Mouse (Mus musculus) embryonic facial prominence, embryonic 11.5 days (tissue): ENCODE data around the gene Tmem167b. TPM values are rescaled to one million over a fixed set of nuclear protein-coding genes. Genes with fewer than 3 reads are reported as not detected.

Experiments used
- ATAC-seq: fragments of 200-750 bp; cut with Nextera tagmentation; replicated peaks from 2 replicates; pipeline ENCODE4 v1.8.0; 2017; ENCODE audit warnings: low read depth; ENCODE audit not compliant: insufficient number of reproducible peaks, low FRiP score, low TSS enrichment
- DNase-seq: peaks from one replicate; pipeline ENCODE4 v3.0.0-alpha.2; 2015; ENCODE audit warnings: low spot score
- H3K27ac ChIP-seq: fragments of 300-500 bp; sonication (generic); replicated peaks from 2 replicates; pipeline ENCODE4 v1.5.1; 2014; ENCODE audit warnings: mild to moderate bottlenecking, low read depth, low read length, control low read depth
- H3K27me3 ChIP-seq: fragments of 300-500 bp; sonication (generic); 2 replicates; pipeline ENCODE4 v1.6.1; 2014; ENCODE audit warnings: mild to moderate bottlenecking, low read length, moderate library complexity, mixed read lengths; ENCODE audit not compliant: control insufficient read depth, insufficient read depth
- H3K36me3 ChIP-seq: fragments of 300-500 bp; sonication (generic); replicated peaks from 2 replicates; pipeline ENCODE4 v1.6.1; 2014; ENCODE audit warnings: low read depth, mild to moderate bottlenecking, low read length, moderate library complexity, mixed read lengths; ENCODE audit not compliant: control insufficient read depth, insufficient read depth
- H3K4me1 ChIP-seq: fragments of 300-500 bp; sonication (generic); 2 replicates; pipeline ENCODE4 v1.6.1; 2014; ENCODE audit warnings: low read length, mixed read lengths; ENCODE audit not compliant: control insufficient read depth, insufficient read depth
- H3K4me2 ChIP-seq: fragments of 300-500 bp; sonication (generic); 2 replicates; pipeline ENCODE4 v1.6.1; 2014; ENCODE audit warnings: low read depth, mild to moderate bottlenecking, control low read depth, low read length, moderate library complexity
- H3K4me3 ChIP-seq: fragments of 300-500 bp; sonication (generic); 2 replicates; pipeline ENCODE4 v1.5.1; 2014; ENCODE audit warnings: low read depth, low read length, control low read depth
- H3K9ac ChIP-seq: fragments of 300-500 bp; sonication (generic); replicated peaks from 2 replicates; pipeline ENCODE4 v1.6.1; 2014; ENCODE audit warnings: mild to moderate bottlenecking, control low read depth, low read length
- H3K9me3 ChIP-seq: fragments of 300-500 bp; sonication (generic); replicated peaks from 2 replicates; pipeline ENCODE4 v1.6.1; 2016; ENCODE audit warnings: mild to moderate bottlenecking, low read length, inconsistent platforms, mixed read lengths; ENCODE audit not compliant: control insufficient read depth
- WGBS: fragments of 180-500 bp; shearing (Covaris S2); extraction: QIAGEN DNeasy Blood & Tissue Kit; methylation state at CpG from one replicate; pipeline ENCODE4 v1.1.7; 2014; 5-methylcytosine and 5-hydroxymethylcytosine counted together
- microRNA-seq: library from miRNA; unstranded; fragments of <30 nt; microRNA quantifications from one replicate; pipeline ENCODE4, GENCODE M21; 2016; ENCODE audit warnings: borderline number of aligned reads
- polyA plus RNA-seq: library from polyadenylated mRNA; unstranded; fragments of >200 nt; fragmentation: Nextera tagmentation; extraction: Ambion mirVana; gene quantifications from 2 replicates; pipeline ENCODE4 v1.2.1, GENCODE M21; 2014

Tmem167b gene
- polyA plus RNA-seq, 1 experiment from 2014 or later, result 48.2 TPM

GRCm38 (mm10) chr3:108508745-108509474 is 53.4 kb downstream of the Tmem167b start:
- 71% methylated on average over 4 of the region's 4 CpGs for WGBS
- Histone ChIP-seq H3K4me1 (no peaks in the 10 kb centered on the region), H3K27ac (no peak overlapping the region), H3K36me3 (no peaks in the 10 kb centered on the region), H3K9me3 (no peaks in the 10 kb centered on the region), H3K27me3 (no peaks in the 10 kb centered on the region), H3K9ac (no peak overlapping the region), H3K4me2 (no peak overlapping the region), H3K4me3 (no peak overlapping the region)
- no peak for DNase-seq
- ATAC-seq, result no peak

Small RNAs within 50 kb of the gene (microRNA-seq; reads per million reads assigned to microRNA genes)
- not detected for gene Gm22860

Other genes with a start within 250 kb of the Tmem167b start
- gene Mybphl, start 197.6 kb downstream of the Tmem167b start, polyA plus RNA-seq, result 0.32 TPM in 1 of 2 replicates, not detected in the other
- 71.5 and 81.7 TPM in 2 replicates for gene Psrc1, start 178.6 kb downstream of the Tmem167b start, polyA plus RNA-seq
- gene Celsr2, start 146.9 kb downstream of the Tmem167b start, polyA plus RNA-seq, result 12.4 and 13.5 TPM in 2 replicates
- gene Sars, start 117.3 kb downstream of the Tmem167b start, polyA plus RNA-seq, result 153 TPM in 2 replicates
- gene 1700013F07Rik, start 28.3 kb downstream of the Tmem167b start, polyA plus RNA-seq, result not detected in 2 replicates
- 0.48 and 1.5 TPM in 2 replicates for gene 5330417C22Rik, start 25.9 kb downstream of the Tmem167b start, polyA plus RNA-seq
- 64.1 and 70.3 TPM in 2 replicates for gene Taf13, start 9.2 kb upstream of the Tmem167b start, polyA plus RNA-seq
- gene Wdr47, start 28.8 kb upstream of the Tmem167b start, polyA plus RNA-seq, result 16.9 and 17.2 TPM in 2 replicates
- 73.2 and 79.8 TPM in 2 replicates for gene Clcc1, start 91.4 kb upstream of the Tmem167b start, polyA plus RNA-seq
- gene Gpsm2, start 159.8 kb upstream of the Tmem167b start, polyA plus RNA-seq, result 99.1 and 99.3 TPM in 2 replicates
- 0.15 and 0.20 TPM in 2 replicates for gene Aknad1, start 177.2 kb upstream of the Tmem167b start, polyA plus RNA-seq